Mouse (Mus musculus): ENCODE results near the gene Rasa3. TPM values are rescaled to one million over a fixed set of nuclear protein-coding genes. Genes with fewer than 3 reads are reported as not detected.

The Rasa3 gene
- polyA plus RNA-seq, 1 experiment from 2014 or later, result 28.3 TPM

- Histone ChIP-seq H3K9ac (no peak within 1 kb of the TSS), H3K27me3 (no peaks in the 10 kb centered on the region), H3K36me3 (no peaks in the 10 kb centered on the region), H3K9me3 (no peaks in the 10 kb centered on the region), H3K4me1 (replicated peaks) (no peaks in the 10 kb centered on the region), H3K4me3 (no peak within 1 kb of the TSS), H3K4me2 (no peak within 1 kb of the TSS), H3K27ac (replicated peaks) (no peak within 1 kb of the TSS)
- ATAC-seq (ENCODE audit: low read depth), result no peak
- WGBS, result 47% methylated on average over 13 of the region's 13 CpGs
These were observed 115.3 kb downstream of the Rasa3 start, which contains the start of gene 1700029H14Rik for GRCm38 (mm10) chr8:13562118-13562517. Gene 1700029H14Rik, minus strand, starts transcription at chr8:13562461.

GRCm38 (mm10) chr8:13557526-13557925, 119.9 kb downstream of the Rasa3 start:
- 83% methylated on average over 2 of the region's 2 CpGs for WGBS

GRCm38 (mm10) chr8:13551574-13551830, 125.9 kb downstream of the Rasa3 start:
- WGBS, result 95% methylated on average over 6 of the region's 6 CpGs
- H3K27me3 ChIP-seq, result no peaks in the 10 kb centered on the region
- no peak overlapping the region for H3K27ac ChIP-seq (replicated peaks)
- H3K4me2 ChIP-seq, result no peak overlapping the region
- no peaks in the 10 kb centered on the region for H3K9me3 ChIP-seq
- no peak overlapping the region for H3K4me3 ChIP-seq
- H3K36me3 ChIP-seq, result no peaks in the 10 kb centered on the region
- no peak for ATAC-seq (ENCODE audit: low read depth)
- no peak overlapping the region for H3K9ac ChIP-seq
- H3K4me1 ChIP-seq (replicated peaks), result no peaks in the 10 kb centered on the region

More at GRCm38 (mm10) chr8:13557526-13557925, 119.9 kb downstream of the Rasa3 start:
- Histone ChIP-seq H3K9ac (no peak overlapping the region), H3K4me1 (replicated peaks) (no peaks in the 10 kb centered on the region), H3K4me2 (no peak overlapping the region), H3K36me3 (no peaks in the 10 kb centered on the region), H3K4me3 (no peak overlapping the region), H3K27ac (replicated peaks) (no peak overlapping the region), H3K27me3 (no peaks in the 10 kb centered on the region), H3K9me3 (no peaks in the 10 kb centered on the region)
- ATAC-seq (ENCODE audit: low read depth), result no peak

GRCm38 (mm10) chr8:13550718-13551573, 126.5 kb downstream of the Rasa3 start:
- Histone ChIP-seq H3K36me3 (no peaks in the 10 kb centered on the region), H3K9ac (no peak overlapping the region), H3K27me3 (no peaks in the 10 kb centered on the region), H3K4me2 (no peak overlapping the region), H3K27ac (replicated peaks) (no peak overlapping the region), H3K4me3 (no peak overlapping the region), H3K4me1 (replicated peaks) (no peaks in the 10 kb centered on the region), H3K9me3 (no peaks in the 10 kb centered on the region)
- ATAC-seq (ENCODE audit: low read depth), result peak; percentile 93
- 54% methylated on average over 9 of the region's 9 CpGs for WGBS

GRCm38 (mm10) chr8:13548831-13549230, 128.6 kb downstream of the Rasa3 start:
- no peak overlapping the region for H3K4me2 ChIP-seq
- no peak overlapping the region for H3K27ac ChIP-seq (replicated peaks)
- no peaks in the 10 kb centered on the region for H3K4me1 ChIP-seq (replicated peaks)
- H3K9me3 ChIP-seq, result peaks cover 6% of the 10 kb centered on the region
- 63% methylated on average over 9 of the region's 9 CpGs for WGBS
- H3K27me3 ChIP-seq, result no peaks in the 10 kb centered on the region
- no peak for ATAC-seq (ENCODE audit: low read depth)
- no peak overlapping the region for H3K4me3 ChIP-seq
- no peaks in the 10 kb centered on the region for H3K36me3 ChIP-seq
- H3K9ac ChIP-seq, result no peak overlapping the region

- Histone ChIP-seq H3K27ac (replicated peaks) (no peak overlapping the region), H3K4me1 (replicated peaks) (no peaks in the 10 kb centered on the region), H3K4me2 (no peak overlapping the region), H3K9ac (no peak overlapping the region), H3K9me3 (peaks cover 6% of the 10 kb centered on the region), H3K4me3 (no peak overlapping the region), H3K36me3 (no peaks in the 10 kb centered on the region), H3K27me3 (no peaks in the 10 kb centered on the region)
- WGBS, result 67% methylated on average over 4 of the region's 4 CpGs
- ATAC-seq (ENCODE audit: low read depth), result no peak
These were observed 129.2 kb downstream of the Rasa3 start for GRCm38 (mm10) chr8:13548235-13548634.

GRCm38 (mm10) chr8:13546421-13546820, 131.0 kb downstream of the Rasa3 start:
- peaks cover 6% of the 10 kb centered on the region for H3K9me3 ChIP-seq
- no peak overlapping the region for H3K4me2 ChIP-seq
- no peak overlapping the region for H3K27ac ChIP-seq (replicated peaks)
- WGBS, result 81% methylated on average over 4 of the region's 4 CpGs
- no peak for ATAC-seq (ENCODE audit: low read depth)
- no peaks in the 10 kb centered on the region for H3K27me3 ChIP-seq
- H3K9ac ChIP-seq, result no peak overlapping the region
- no peaks in the 10 kb centered on the region for H3K36me3 ChIP-seq
- H3K4me1 ChIP-seq (replicated peaks), result no peaks in the 10 kb centered on the region
- no peak overlapping the region for H3K4me3 ChIP-seq

- Histone ChIP-seq H3K27ac (replicated peaks) (no peak overlapping the region), H3K4me3 (no peak overlapping the region), H3K4me1 (replicated peaks) (no peaks in the 10 kb centered on the region), H3K36me3 (no peaks in the 10 kb centered on the region), H3K9me3 (peaks cover 6% of the 10 kb centered on the region), H3K4me2 (no peak overlapping the region), H3K9ac (no peak overlapping the region), H3K27me3 (no peaks in the 10 kb centered on the region)
- no peak for ATAC-seq (ENCODE audit: low read depth)
- 63% methylated on average over 5 of the region's 5 CpGs for WGBS
These were observed 135.9 kb downstream of the Rasa3 start for GRCm38 (mm10) chr8:13541526-13541925.

- 84% methylated on average over 5 of the region's 5 CpGs for WGBS
- H3K27me3 ChIP-seq, result no peaks in the 10 kb centered on the region
- H3K4me1 ChIP-seq (replicated peaks), result no peaks in the 10 kb centered on the region
- H3K9ac ChIP-seq, result no peak overlapping the region
- no peaks in the 10 kb centered on the region for H3K36me3 ChIP-seq
- no peak overlapping the region for H3K4me2 ChIP-seq
- H3K4me3 ChIP-seq, result no peak overlapping the region
- H3K27ac ChIP-seq (replicated peaks), result no peak overlapping the region
- peaks cover 4% of the 10 kb centered on the region for H3K9me3 ChIP-seq
- ATAC-seq (ENCODE audit: low read depth), result no peak
These were observed 137.3 kb downstream of the Rasa3 start for GRCm38 (mm10) chr8:13540122-13540521.

GRCm38 (mm10) chr8:13538821-13539220, 138.6 kb downstream of the Rasa3 start:
- H3K27ac ChIP-seq (replicated peaks), result no peak overlapping the region
- H3K36me3 ChIP-seq, result no peaks in the 10 kb centered on the region
- no peaks in the 10 kb centered on the region for H3K27me3 ChIP-seq
- H3K9me3 ChIP-seq, result 0 out of 2 replicates have a peak, but pooled peaks cover 2% of the 10 kb centered on the region
- no peaks in the 10 kb centered on the region for H3K4me1 ChIP-seq (replicated peaks)
- ATAC-seq (ENCODE audit: low read depth), result no peak
- no peak overlapping the region for H3K4me2 ChIP-seq
- WGBS, result 69% methylated on average over 6 of the region's 6 CpGs
- no peak overlapping the region for H3K4me3 ChIP-seq
- no peak overlapping the region for H3K9ac ChIP-seq

GRCm38 (mm10) chr8:13537102-13537501, 140.3 kb downstream of the Rasa3 start:
- Histone ChIP-seq H3K36me3 (no peaks in the 10 kb centered on the region), H3K4me1 (replicated peaks) (peaks cover 5% of the 10 kb centered on the region), H3K9ac (no peak overlapping the region), H3K9me3 (0 out of 2 replicates have a peak, but pooled peaks cover 3% of the 10 kb centered on the region), H3K4me3 (no peak overlapping the region), H3K27me3 (no peaks in the 10 kb centered on the region), H3K27ac (replicated peaks) (no peak overlapping the region), H3K4me2 (no peak overlapping the region)
- ATAC-seq (ENCODE audit: low read depth), result no peak
- 29% methylated on average over 2 of the region's 2 CpGs for WGBS

- Histone ChIP-seq H3K27me3 (no peaks in the 10 kb centered on the region), H3K9ac (no peak overlapping the region), H3K4me3 (no peak overlapping the region), H3K4me2 (no peak overlapping the region), H3K9me3 (0 out of 2 replicates have a peak, but pooled peaks cover 3% of the 10 kb centered on the region), H3K27ac (replicated peaks) (no peak overlapping the region), H3K36me3 (no peaks in the 10 kb centered on the region), H3K4me1 (replicated peaks) (peaks cover 34% of the 10 kb centered on the region)
- no peak for ATAC-seq (ENCODE audit: low read depth)
- whole genome bisulfite sequencing, result 65% methylated on average over 8 of the region's 8 CpGs
These were observed 144.3 kb downstream of the Rasa3 start for GRCm38 (mm10) chr8:13533123-13533522.
